Mouse (Mus musculus): ENCODE data around the gene Sec24c. TPM values are rescaled to one million over a fixed set of nuclear protein-coding genes. Genes with fewer than 3 reads are reported as not detected.
"Not testable (repeated sequence)": the region's sequence is repeated elsewhere in the genome, so short reads cannot be mapped to it uniquely, and the experiment has no call there.

Sec24c gene
- polyA plus RNA-seq, 1 experiment from 2014 or later, result 90.5 TPM

DNA sequence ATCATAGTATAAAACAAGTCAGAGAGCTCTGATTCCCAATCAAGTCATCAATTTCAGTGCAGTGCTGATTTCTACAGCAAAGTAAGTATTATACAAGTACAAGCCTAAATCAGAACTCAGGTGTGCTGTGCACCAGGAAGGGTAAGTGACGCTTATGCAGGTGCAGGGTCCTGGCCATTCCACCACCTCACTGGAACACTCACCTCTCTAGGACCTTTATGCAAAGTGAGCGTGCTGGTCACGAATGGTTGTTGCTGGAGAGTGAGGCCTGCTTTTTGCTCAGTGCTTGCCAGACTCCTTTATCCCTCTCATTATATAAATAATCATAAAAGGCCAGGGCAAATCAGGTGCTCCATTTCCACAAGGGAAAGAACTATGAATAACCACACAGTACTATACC lies 26.3 kb downstream of the Sec24c start:
- no peak for ATAC-seq (ENCODE audit: insufficient read depth, low FRiP score)
- no peak overlapping the region for H3K4me3 ChIP-seq (replicated peaks; ENCODE audit: low read length)
- H3K27me3 ChIP-seq (ENCODE audit: control insufficient read depth, insufficient read depth, low read length), result no peaks in the 10 kb centered on the region
- WGBS, result 71% methylated on average over 3 of the region's 3 CpGs
- peaks cover 4% of the 10 kb centered on the region; the same call in 1 of the 2 replicates for H3K36me3 ChIP-seq (ENCODE audit: control insufficient read depth, insufficient read depth, low read length)
- no peak overlapping the region for H3K27ac ChIP-seq (ENCODE audit: low read length)
- no peak overlapping the region for H3K9ac ChIP-seq (ENCODE audit: low read length)
- no peaks in the 10 kb centered on the region for H3K9me3 ChIP-seq (replicated peaks; ENCODE audit: control insufficient read depth, low read length)
- peaks cover 46% of the 10 kb centered on the region for H3K4me1 ChIP-seq (ENCODE audit: control insufficient read depth, insufficient read depth, low read length)
- no peak overlapping the region for H3K4me2 ChIP-seq (ENCODE audit: low read depth, low read length)

DNA sequence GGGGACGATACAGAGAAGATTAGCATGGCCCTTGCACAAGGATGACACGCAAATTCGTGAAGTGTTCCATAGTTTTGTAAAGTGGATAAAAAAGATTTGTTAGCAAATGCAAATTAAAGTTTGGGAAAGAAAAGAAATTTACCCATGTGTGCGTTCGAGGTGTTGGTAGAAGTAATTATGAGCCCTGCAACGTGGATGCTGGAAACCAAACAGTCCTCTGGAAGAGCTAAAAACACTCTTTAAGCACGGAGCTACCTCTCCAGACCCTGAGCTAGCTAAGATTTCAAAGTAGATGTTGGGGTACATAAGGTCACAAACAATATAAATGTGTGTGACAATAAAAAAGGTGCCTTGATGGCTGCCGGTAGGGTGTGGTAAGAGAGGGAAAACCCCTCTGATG lies 27.4 kb downstream of the Sec24c start:
- Histone ChIP-seq H3K36me3 (ENCODE audit: control insufficient read depth, insufficient read depth, low read length) (peaks cover 4% of the 10 kb centered on the region; the same call in 1 of the 2 replicates), H3K9ac (ENCODE audit: low read length) (0 out of 2 replicates have a peak overlapping the region, but pooled peaks have one; percentile 15), H3K27ac (ENCODE audit: low read length) (0 out of 2 replicates have a peak overlapping the region, but pooled peaks have one; percentile 9), H3K27me3 (ENCODE audit: control insufficient read depth, insufficient read depth, low read length) (no peaks in the 10 kb centered on the region), H3K4me1 (ENCODE audit: control insufficient read depth, insufficient read depth, low read length) (peaks cover 38% of the 10 kb centered on the region), H3K4me3 (replicated peaks; ENCODE audit: low read length) (peak overlapping the region; percentile 93), H3K4me2 (ENCODE audit: low read depth, low read length) (peak overlapping the region; percentile 68), H3K9me3 (replicated peaks; ENCODE audit: control insufficient read depth, low read length) (no peaks in the 10 kb centered on the region)
- WGBS, result 68% methylated on average over 8 of the region's 8 CpGs
- no peak for ATAC-seq (ENCODE audit: insufficient read depth, low FRiP score)

DNA sequence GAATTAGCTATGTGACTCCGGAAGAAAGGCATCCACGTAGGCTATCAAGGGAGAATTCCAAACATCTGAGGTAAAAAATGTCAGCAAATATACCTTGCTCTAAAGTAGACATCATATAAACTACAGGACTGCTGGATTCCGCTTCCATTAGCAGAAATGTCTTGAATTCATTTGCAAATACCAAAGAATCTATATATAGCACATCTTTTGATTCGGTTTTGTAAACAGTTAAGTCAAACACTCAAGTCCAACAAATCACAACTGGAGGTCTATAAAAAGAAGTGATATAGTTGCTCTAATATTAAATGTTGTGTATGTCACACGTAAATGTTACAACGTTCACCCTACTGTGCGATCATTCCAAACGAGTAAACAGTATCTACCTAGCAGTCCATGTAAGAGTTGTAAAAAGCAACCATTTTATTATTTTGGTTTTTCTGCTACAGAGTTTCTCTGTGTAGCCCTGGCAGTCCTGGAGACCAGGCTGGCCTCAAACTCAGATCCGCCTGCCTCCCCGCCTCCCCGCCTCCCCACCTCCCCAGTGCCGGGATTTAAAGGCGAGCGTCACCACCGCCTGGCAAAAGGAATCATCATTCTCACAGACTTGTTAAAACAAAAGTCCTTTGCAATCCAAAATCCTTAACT lies 28.1 kb downstream of the Sec24c start:
- ATAC-seq (ENCODE audit: insufficient read depth, low FRiP score), result no peak
- H3K36me3 ChIP-seq (ENCODE audit: control insufficient read depth, insufficient read depth, low read length), result peaks cover 4% of the 10 kb centered on the region; the same call in 1 of the 2 replicates
- no peaks in the 10 kb centered on the region for H3K9me3 ChIP-seq (replicated peaks; ENCODE audit: control insufficient read depth, low read length)
- peak overlapping the region; percentile 93 for H3K4me3 ChIP-seq (replicated peaks; ENCODE audit: low read length)
- peak overlapping the region; percentile 68 for H3K4me2 ChIP-seq (ENCODE audit: low read depth, low read length)
- H3K4me1 ChIP-seq (ENCODE audit: control insufficient read depth, insufficient read depth, low read length), result peaks cover 35% of the 10 kb centered on the region
- WGBS, result 4% methylated on average over 15 of the region's 15 CpGs
- H3K27me3 ChIP-seq (ENCODE audit: control insufficient read depth, insufficient read depth, low read length), result no peaks in the 10 kb centered on the region
- peak overlapping the region; percentile 94 for H3K9ac ChIP-seq (ENCODE audit: low read length)
- peak overlapping the region; percentile 90 for H3K27ac ChIP-seq (ENCODE audit: low read length)

DNA sequence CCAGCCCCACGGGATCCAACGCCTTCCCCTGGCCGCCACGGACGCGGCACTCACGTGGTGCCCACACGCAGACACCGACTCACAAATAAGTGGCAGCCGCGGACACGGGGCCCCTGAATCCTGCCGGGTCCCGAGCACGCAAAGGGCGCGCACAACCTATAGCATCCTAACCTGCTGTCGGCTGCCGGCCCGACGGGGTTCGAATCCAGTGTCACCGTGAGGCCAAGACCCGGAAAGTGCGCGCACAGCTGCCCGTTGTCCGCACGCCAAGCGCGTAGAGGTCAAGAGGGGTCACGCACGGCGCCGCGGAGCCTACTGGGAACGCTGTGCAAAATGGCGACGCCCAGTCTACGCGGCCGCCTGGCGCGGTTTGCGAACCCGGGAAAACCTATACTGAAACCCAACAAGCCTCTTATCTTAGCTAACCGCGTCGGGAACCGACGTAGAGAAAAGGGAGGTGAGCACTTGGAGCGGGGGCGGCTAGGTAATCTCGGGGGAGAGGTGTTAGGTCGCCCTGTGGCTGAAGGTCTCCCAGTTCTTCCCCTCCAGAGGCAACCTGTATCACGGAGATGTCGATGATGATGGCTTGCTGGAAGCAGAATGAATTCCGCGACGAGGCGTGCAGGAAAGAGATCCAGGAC lies 28.8 kb downstream of the Sec24c start, which contains the start of gene Chchd1:
Gene Chchd1, plus strand, starts transcription at position 266 of the 641 bp plus-strand sequence.
- ATAC-seq (ENCODE audit: insufficient read depth, low FRiP score), result peak; percentile 78
- Histone ChIP-seq H3K4me2 (ENCODE audit: low read depth, low read length) (peak within 1 kb of the TSS; percentile 68), H3K4me1 (ENCODE audit: control insufficient read depth, insufficient read depth, low read length) (peaks cover 28% of the 10 kb centered on the region), H3K27me3 (ENCODE audit: control insufficient read depth, insufficient read depth, low read length) (no peaks in the 10 kb centered on the region), H3K36me3 (ENCODE audit: control insufficient read depth, insufficient read depth, low read length) (peaks cover 4% of the 10 kb centered on the region; the same call in 1 of the 2 replicates), H3K9me3 (replicated peaks; ENCODE audit: control insufficient read depth, low read length) (no peaks in the 10 kb centered on the region), H3K4me3 (replicated peaks; ENCODE audit: low read length) (peak within 1 kb of the TSS; percentile 93), H3K9ac (ENCODE audit: low read length) (peak within 1 kb of the TSS; percentile 94), H3K27ac (ENCODE audit: low read length) (peak within 1 kb of the TSS; percentile 90)
- WGBS, result under 1% methylated on average over 61 of the region's 61 CpGs

DNA sequence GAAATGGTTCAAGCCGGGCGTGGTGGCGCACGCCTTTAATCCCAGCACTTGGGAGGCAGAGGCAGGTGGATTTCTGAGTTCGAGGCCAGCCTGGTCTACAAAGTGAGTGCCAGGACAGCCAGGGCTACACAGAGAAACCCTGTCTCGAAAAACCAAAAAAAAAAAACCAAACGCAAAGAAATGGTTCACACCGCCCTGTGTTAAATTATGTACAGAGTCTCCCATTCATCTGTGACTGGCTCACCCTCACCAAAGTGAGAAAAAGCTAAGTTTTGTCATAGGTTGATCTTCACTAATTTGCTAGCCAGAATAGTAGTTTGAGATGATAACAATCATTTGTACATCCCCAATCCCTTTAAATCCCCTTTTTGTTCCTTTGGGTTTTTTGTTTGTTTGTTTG lies 29.4 kb downstream of the Sec24c start:
- not testable (repeated sequence) for H3K36me3 ChIP-seq (ENCODE audit: control insufficient read depth, insufficient read depth, low read length); H3K9me3 ChIP-seq (replicated peaks; ENCODE audit: control insufficient read depth, low read length); ATAC-seq (ENCODE audit: insufficient read depth, low FRiP score); H3K27me3 ChIP-seq (ENCODE audit: control insufficient read depth, insufficient read depth, low read length)
- peak overlapping the region; percentile 90 for H3K27ac ChIP-seq (ENCODE audit: low read length)
- H3K4me3 ChIP-seq (replicated peaks; ENCODE audit: low read length), result peak overlapping the region; percentile 93
- H3K9ac ChIP-seq (ENCODE audit: low read length), result peak overlapping the region; percentile 94
- WGBS, result 9% methylated on average over 8 of the region's 8 CpGs
- peak overlapping the region; percentile 68 for H3K4me2 ChIP-seq (ENCODE audit: low read depth, low read length)
- H3K4me1 ChIP-seq (ENCODE audit: control insufficient read depth, insufficient read depth, low read length), result peaks cover 25% of the 10 kb centered on the region

DNA sequence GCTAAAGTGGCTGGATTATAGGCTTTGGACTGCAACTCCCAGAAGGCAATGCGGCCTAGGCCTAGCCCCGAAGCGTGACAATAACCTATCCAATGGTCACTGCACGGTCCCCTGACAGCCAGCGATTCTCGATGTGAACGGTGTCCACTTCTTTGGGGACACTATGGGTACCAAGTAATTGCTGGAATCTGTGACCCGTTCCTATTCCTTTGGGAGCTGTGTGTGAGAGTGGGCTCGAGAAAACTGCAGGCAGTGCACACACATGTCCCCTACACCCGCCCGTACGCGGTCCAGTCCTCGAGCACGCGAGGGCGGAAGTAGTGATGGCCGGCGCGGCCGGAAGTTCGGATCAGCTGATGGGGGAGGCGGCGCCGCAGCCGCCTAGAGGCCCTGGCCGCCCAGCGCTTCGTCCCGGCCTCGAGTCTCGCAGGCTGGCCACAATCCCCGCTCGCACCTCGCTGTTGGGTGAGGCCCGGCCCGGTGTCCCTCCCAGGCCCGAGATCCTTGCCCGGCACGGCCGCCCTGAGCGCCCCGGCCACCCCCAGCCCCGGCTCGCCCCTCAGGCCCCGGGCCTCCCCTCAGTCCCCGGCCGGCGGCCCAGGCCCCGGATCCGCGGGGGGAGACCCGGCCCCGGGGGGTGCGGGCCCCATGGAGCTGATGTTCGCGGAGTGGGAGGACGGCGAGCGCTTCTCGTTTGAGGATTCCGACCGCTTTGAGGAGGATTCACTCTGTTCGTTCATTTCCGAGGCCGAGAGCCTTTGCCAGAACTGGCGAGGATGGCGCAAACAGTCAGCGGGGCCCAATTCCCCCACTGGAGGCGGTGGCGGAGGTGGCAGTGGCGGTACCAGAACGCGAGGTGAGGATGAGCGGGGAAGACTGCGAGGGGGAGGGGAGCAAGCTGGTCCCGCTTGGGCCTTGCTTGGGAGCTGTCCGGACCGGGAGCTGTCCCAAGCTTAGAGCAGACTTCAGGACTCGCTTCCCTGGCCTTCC lies 33.4 kb downstream of the Sec24c start, which contains the start of gene Zswim8:
Gene Zswim8, plus strand, starts transcription at position 352 of the 990 bp plus-strand sequence.
- Histone ChIP-seq H3K36me3 (ENCODE audit: control insufficient read depth, insufficient read depth, low read length) (peaks cover 11% of the 10 kb centered on the region; the same call in 1 of the 2 replicates), H3K9ac (ENCODE audit: low read length) (peak within 1 kb of the TSS; percentile 99), H3K9me3 (replicated peaks; ENCODE audit: control insufficient read depth, low read length) (no peaks in the 10 kb centered on the region), H3K4me3 (replicated peaks; ENCODE audit: low read length) (peak within 1 kb of the TSS; percentile 100), H3K27ac (ENCODE audit: low read length) (peak within 1 kb of the TSS; percentile 84), H3K27me3 (ENCODE audit: control insufficient read depth, insufficient read depth, low read length) (no peaks in the 10 kb centered on the region), H3K4me1 (ENCODE audit: control insufficient read depth, insufficient read depth, low read length) (peaks cover 21% of the 10 kb centered on the region), H3K4me2 (ENCODE audit: low read depth, low read length) (peak within 1 kb of the TSS; percentile 72)
- WGBS, result under 1% methylated on average over 80 of the region's 80 CpGs
- ATAC-seq (ENCODE audit: insufficient read depth, low FRiP score), result peak; percentile 94

DNA sequence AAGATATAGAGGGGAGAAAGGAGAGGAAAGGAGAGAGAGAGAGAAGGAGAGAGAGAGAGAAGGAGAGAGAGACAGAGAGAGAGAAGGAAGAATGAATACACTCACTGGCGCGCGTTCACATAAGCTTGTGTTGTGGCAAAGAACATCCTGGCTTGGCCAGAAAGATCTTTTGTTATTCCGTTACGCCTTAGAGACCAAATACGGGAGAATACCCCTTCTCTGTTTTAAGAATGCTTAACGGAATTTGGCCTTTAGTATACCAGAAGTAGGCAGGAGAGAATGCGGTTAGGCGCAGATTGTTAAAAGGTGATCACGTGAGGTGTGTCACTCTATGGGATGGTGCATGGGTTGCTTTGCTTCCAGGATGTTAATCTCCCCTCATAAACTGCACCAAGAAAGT lies 34.1 kb downstream of the Sec24c start:
- H3K27me3 ChIP-seq (ENCODE audit: control insufficient read depth, insufficient read depth, low read length), result no peaks in the 10 kb centered on the region
- peak overlapping the region; percentile 72 for H3K4me2 ChIP-seq (ENCODE audit: low read depth, low read length)
- 5% methylated on average over 10 of the region's 10 CpGs for WGBS
- H3K4me1 ChIP-seq (ENCODE audit: control insufficient read depth, insufficient read depth, low read length), result peaks cover 21% of the 10 kb centered on the region
- H3K9ac ChIP-seq (ENCODE audit: low read length), result peak overlapping the region; percentile 99
- peaks cover 15% of the 10 kb centered on the region for H3K36me3 ChIP-seq (ENCODE audit: control insufficient read depth, insufficient read depth, low read length)
- ATAC-seq (ENCODE audit: insufficient read depth, low FRiP score), result no peak
- peak overlapping the region; percentile 100 for H3K4me3 ChIP-seq (replicated peaks; ENCODE audit: low read length)
- no peaks in the 10 kb centered on the region for H3K9me3 ChIP-seq (replicated peaks; ENCODE audit: control insufficient read depth, low read length)
- H3K27ac ChIP-seq (ENCODE audit: low read length), result no peak overlapping the region; the same call in 1 of the 2 replicates

DNA sequence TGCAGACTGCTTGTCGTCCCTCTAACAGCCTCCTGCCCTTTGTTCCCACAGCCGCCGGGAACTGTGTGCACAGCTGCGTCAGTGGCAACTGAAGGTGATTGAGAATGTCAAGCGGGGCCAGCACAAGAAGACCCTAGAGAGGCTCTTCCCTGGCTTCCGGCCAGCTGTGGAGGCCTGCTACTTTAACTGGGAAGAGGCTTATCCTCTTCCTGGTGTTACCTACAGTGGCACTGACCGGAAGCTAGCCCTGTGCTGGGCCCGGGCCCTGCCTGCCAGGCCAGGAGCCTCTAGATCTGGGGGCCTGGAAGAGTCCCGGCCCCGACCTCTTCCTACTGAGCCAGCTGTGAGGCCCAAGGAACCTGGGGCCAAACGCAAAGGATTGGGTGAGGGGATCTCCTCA lies 39.7 kb downstream of the Sec24c start:
- H3K9me3 ChIP-seq (replicated peaks; ENCODE audit: control insufficient read depth, low read length), result no peaks in the 10 kb centered on the region
- peak overlapping the region; percentile 22; the same call in 1 of the 2 replicates for H3K27ac ChIP-seq (ENCODE audit: low read length)
- H3K36me3 ChIP-seq (ENCODE audit: control insufficient read depth, insufficient read depth, low read length), result peaks cover 29% of the 10 kb centered on the region
- ATAC-seq (ENCODE audit: insufficient read depth, low FRiP score), result peak; percentile 71
- H3K4me2 ChIP-seq (ENCODE audit: low read depth, low read length), result no peak overlapping the region
- no peak overlapping the region for H3K4me3 ChIP-seq (replicated peaks; ENCODE audit: low read length)
- WGBS, result 58% methylated on average over 11 of the region's 11 CpGs
- H3K4me1 ChIP-seq (ENCODE audit: control insufficient read depth, insufficient read depth, low read length), result peaks cover 8% of the 10 kb centered on the region
- 0 out of 2 replicates have a peak overlapping the region, but pooled peaks have one; percentile 22 for H3K9ac ChIP-seq (ENCODE audit: low read length)
- H3K27me3 ChIP-seq (ENCODE audit: control insufficient read depth, insufficient read depth, low read length), result no peaks in the 10 kb centered on the region
